Mouse (Mus musculus) sigmoid colon, adult 10 weeks (tissue): ENCODE results near the gene Ccdc51. TPM values are rescaled to one million over a fixed set of nuclear protein-coding genes. Genes with fewer than 3 reads are reported as not detected.

Experiments used
- polyA plus RNA-seq: library from polyadenylated mRNA; stranded (reverse); fragments of 350-450 nt; fragmentation: Illumina TruSeq; extraction: RNeasy Lipid Tissue Mini Kit (QIAGEN cat#74804); gene quantifications from one replicate; pipeline ENCODE4 v1.2.3, GENCODE M21; 2014; ENCODE audit warnings: low read depth, low replicate concordance

Ccdc51 gene
- 1.5 TPM for polyA plus RNA-seq

GRCm38 (mm10) chr9:109082124-109082800, at the start of gene Ccdc51, which contains the start of gene Tma7:
Gene Ccdc51, plus strand, starts transcription at chr9:109082493.
Gene Tma7, minus strand, starts transcription at chr9:109082587.

DNA sequence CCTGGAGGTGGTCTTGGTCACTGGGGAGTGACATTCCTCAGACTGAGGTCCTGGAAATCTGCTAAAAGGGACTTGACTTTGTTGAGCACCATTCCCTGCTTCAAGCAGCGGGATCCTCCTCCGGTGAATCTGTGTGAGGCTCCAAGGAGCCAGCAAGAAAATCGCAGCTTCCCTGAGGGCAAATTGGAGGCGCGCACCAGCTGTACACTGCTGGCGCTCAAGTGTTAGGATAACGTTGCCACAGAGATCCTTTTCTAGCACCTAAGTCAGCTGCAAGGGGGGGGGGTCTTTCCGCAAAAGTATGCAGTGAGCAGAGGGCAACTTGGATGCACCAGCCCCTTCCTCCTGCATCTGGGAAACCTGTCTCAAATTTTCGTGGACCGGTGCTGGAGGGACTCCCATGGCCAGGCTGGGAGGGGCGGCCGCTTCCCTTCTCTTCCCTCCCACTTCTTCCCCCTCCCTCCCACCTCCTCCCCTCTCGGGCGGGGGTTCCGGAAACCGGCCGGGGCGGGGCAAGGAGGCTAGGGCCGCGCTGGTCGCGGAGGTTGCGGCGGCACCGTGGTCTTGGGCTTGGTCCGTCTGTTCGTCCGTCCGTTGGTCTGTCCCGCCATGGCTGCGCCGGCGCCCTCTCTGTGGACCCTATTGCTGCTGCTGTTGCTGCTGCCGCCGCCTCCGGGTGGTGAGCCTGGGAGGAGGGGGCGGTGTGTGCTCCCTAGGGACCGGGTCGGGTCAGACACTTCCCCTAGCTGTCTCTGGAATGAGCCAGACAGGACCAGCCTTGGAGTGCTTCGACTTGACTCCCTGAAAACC, 44.0 kb upstream of the Ccdc51 start, which contains the start of gene Shisa5:
Shisa5 (plus strand) TSS at position 480 of the 810 bp plus-strand sequence.

GRCm38 (mm10) chr9:109059136-109059903, 23.0 kb upstream of the Ccdc51 start, which contains the start of gene Trex1:
Gene Trex1, minus strand, starts transcription at chr9:109059734.

GRCm38 (mm10) chr9:109073661-109074573, 8.4 kb upstream of the Ccdc51 start, which contains the start of gene Atrip:
Gene Atrip, minus strand, starts transcription at chr9:109074124.

DNA sequence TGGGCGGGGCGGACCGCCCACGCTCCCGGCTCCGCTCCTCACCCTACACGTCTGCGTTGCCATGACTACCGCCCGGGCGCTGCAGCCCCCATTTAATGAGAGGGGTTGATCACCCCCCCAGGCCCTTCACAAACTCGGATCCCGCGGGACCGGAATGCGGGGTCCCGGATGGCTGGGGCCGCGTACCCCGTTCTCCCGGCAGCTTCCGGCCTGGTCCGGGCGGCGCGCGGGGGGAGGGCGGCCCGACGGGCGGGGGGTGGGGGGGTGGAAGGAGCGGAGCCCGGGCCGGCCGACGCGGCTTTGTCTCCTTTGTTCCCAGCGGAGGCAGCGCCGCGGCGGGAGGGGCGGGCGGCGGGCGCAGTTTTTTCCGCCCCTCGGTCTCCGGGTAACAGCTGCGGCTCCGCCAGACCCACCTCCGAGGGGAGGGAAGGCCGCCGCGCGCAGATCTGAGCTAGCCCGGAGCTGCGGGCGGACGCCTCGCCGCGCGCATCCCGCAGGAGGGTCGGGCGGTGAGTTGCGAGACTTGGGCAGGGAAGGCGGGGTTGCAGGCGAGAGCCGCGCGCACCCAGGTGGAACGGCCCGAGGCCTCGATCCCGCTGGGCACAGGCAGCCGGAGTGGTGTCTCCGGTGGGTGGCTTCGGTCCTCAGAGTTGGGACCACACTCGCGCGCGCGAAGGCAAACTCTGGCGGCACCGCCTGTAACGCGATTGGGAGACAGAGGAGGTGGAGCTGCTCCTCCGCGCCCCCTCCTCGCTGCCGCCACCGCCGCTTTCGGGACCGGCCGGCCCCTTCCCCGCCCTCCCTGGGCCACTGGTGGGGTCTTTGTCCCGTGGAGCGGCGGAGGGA, 13.1 kb downstream of the Ccdc51 start, which contains the start of gene Plxnb1:
Plxnb1 (plus strand) TSS at position 253 of the 846 bp plus-strand sequence.

Other genes with a start within 250 kb of the Ccdc51 start
- 0.32 TPM for gene Slc26a6, start 229.2 kb upstream of the Ccdc51 start, polyA plus RNA-seq
- not detected for gene Tmem89, start 167.9 kb upstream of the Ccdc51 start, polyA plus RNA-seq
- 46.7 TPM for gene Uqcrc1, start 145.9 kb upstream of the Ccdc51 start, polyA plus RNA-seq
- gene Col7a1, start 128.9 kb upstream of the Ccdc51 start, polyA plus RNA-seq = not detected
- not detected for gene Ucn2, start 96.5 kb upstream of the Ccdc51 start, polyA plus RNA-seq
- 2.1 TPM for gene Pfkfb4, start 90.7 kb upstream of the Ccdc51 start, polyA plus RNA-seq
- gene Shisa5, start 43.9 kb upstream of the Ccdc51 start, polyA plus RNA-seq = 38.0 TPM
- not detected for gene Trex1, start 22.8 kb upstream of the Ccdc51 start, polyA plus RNA-seq
- gene Atrip, start 8.4 kb upstream of the Ccdc51 start, polyA plus RNA-seq = 6.4 TPM
- gene Tma7, start 94 bp downstream of the Ccdc51 start, polyA plus RNA-seq = 568 TPM
- 0.47 TPM for gene Plxnb1, start 12.9 kb downstream of the Ccdc51 start, polyA plus RNA-seq
- gene Fbxw21, start 79.5 kb downstream of the Ccdc51 start, polyA plus RNA-seq = not detected
- 0.50 TPM for gene Fbxw13, start 113.5 kb downstream of the Ccdc51 start, polyA plus RNA-seq
- gene Fbxw20, start 152.3 kb downstream of the Ccdc51 start, polyA plus RNA-seq = not detected
- gene Fbxw14, start 205.2 kb downstream of the Ccdc51 start, polyA plus RNA-seq = not detected